Mouse (Mus musculus) MEL-GATA-1-ER (cell line): ENCODE measurements at regions not wholly inside any gene's neighbourhood (a gene's known extent, or its start where the extent isn't known, plus 50 kb on each side); places are given as distances from the start of the nearest gene placed in this dataset.
"Not testable (repeated sequence)": the region's sequence is repeated elsewhere in the genome, so short reads cannot be mapped to it uniquely, and the experiment has no call there.

Experiments used
- DNase-seq: peaks from one replicate; pipeline ENCODE4 v3.0.0-alpha.2; 2012; ENCODE audit warnings: low read depth; ENCODE audit errors: extremely low read depth

DNA sequence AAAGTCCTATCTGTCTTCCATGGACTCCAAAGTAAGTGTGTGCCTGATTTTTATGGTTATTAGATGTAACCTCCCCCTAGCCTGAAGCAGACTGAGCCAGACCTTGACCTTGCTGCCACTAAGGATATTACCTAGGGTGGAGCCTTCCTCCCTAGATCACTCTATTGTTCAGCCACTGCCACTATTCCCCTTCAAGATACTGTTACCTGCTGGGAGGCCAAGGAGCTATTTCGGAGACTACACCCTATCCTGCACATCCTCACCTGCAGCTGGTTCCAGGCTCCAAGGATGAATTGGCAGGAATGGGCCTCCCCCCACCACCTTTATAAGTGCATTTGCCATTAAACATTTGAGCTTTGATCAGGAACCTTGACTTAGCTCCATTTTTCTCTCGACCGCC, 769.4 kb downstream of the Efna5 start:
- DNase-seq = not testable (repeated sequence)

DNA sequence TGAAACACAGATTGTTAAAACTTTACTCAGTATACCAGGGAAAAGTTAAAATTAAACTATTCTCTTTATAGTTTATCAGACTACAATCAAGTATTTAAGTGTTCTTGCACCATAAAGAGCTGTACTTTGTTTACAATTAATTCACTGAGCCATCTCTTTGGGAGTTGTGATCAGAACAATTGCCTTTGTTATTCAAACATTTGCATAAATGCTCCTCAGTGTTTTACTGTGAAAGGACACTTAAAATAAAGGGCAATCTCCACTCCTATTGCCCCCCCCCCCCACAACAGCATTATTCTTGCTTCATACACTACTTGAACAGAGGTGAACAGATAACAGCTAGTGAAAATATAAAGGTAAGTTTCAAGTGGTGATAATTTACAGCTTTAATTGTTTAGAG, 772.1 kb downstream of the Efna5 start:
- no peak for DNase-seq

DNA sequence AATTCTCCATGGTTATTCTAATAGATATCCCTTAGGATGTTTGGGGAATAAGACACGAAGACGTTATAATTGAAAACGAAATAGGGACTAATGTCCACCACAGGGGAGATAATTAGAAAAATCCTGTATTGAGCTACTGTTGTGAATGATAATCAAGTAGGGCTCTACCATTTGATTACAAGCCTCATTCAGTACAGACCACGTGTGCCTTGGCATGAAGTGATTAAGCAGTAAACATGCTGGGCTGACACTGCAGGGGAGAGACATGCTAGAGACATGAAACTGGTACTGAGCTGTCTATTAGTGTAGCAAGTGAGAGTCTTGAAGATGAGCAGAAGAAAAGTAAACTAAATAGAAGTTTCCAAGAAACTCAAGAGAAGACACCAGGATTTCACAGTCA, 797.8 kb downstream of the Efna5 start:
- no peak for DNase-seq

DNA sequence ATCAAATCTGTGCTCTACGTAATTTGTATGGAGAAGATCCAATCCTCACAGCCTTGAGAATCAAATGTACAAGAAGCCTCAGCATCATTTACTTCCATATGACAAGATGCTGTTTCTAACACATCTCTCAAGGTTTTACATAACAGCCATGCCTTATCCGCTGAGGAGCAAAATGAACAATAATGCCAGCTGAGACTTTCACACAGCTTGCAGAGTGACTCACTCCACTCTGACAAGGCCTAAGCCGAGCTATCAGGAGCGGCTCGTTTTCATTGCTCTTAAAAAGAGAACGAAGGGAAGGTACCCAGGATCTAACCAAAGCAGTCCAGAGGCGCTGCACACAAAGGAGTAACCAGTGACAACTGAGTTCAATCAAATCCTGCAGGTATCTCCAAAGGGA, 803.5 kb downstream of the Efna5 start:
- no peak for DNase-seq

DNA sequence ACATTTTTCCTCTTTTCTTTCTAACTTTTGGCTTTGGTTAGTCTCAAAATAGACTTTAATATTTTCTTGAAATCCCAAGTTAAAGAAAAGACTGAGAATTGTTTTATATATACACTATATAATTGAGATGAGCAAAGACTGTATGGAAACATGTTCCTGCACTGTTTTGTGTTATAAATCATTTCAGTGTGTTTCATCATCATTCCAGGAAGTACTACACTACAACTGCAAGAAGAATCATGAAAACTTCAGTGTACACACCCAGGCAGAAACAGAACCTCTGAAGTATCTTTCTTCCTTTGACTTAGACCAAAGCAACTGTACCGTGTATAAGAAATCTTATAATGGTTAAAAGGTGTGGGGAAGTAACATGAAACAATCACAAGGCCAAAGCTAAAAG, 816.2 kb downstream of the Efna5 start:
- no peak for DNase-seq

DNA sequence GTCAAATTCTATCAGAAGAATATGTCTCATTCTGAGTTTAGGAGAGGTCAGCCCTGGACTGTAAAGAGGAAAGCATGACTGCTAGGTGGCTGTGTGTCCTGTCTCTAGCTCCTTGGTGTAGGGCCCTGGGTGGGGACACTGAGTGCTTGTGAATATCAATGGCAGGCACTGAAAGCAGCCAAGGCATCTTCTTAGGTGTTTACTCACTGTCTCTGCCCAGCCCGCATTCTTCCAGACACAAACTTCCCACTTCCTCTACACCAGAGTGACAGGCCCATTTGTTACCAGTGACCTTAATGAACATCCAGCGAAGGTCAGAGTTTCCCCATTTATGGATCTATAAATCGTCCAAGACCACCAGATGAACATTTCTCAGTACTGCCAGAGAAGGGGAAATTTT, 823.1 kb downstream of the Efna5 start:
- DNase-seq = no peak

DNA sequence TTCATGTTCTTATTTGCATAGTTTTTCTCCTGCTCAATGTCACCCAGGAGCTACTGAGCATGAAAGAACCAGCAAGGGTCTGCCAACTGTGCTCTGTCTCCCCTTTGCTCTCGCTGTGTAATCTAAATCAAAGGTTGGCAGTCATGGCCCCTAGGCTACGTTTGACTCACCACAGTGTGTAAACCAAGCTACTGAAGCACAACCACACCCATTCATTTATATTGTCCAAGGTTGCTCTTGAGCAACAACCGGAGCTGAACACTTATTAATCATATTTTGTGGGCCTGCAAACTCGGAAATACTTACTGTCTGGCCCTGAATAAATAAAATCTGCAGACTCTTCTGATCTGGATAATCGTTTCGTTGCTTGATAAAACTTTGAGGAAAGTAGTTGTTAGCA, 826.3 kb downstream of the Efna5 start:
- DNase-seq = no peak

DNA sequence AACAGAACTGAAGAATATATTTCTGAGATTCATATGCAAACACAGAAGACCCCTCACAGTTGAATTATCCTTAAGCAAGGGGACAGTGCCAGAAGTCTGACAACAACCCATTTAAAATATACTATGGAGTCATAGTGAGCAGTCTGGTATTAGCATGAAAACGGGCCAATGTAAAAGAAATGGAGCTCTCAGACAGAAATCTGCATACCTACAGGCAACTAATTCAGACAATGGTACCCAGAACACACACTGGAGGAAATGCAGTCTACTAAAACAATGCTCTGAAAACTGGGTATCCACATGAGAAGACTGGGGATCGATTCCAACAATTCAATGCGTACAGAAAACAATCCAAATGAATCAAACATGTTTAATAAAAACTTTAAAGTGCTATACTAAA, 832.1 kb downstream of the Efna5 start:
- DNase-seq = no peak

DNA sequence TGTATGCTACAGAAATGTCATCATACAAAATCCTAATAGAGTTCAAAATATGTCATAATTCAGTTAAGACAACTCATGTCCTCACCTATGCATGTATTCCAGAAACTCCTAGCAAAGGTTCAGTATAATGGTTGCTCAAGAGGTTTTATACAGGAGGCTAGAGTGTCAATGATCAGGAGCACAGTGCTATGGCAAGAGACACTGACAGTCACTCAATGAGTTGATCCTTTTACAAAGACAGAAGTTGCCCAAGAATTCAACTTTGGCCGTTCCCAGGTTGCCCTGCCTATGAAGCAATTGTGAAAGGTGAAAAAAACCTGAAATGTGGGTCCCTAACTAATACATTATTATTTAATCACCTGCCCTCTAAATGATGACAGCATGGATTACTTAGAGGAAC, 850.5 kb downstream of the Efna5 start:
- DNase-seq = no peak
